Mouse (Mus musculus) hindlimb bud, embryonic 11.5 days (tissue): ENCODE data around the gene Prkcg.

Experiments used
- DNase-seq: peaks from one replicate; pipeline ENCODE4 v3.0.0-alpha.2; 2012; ENCODE audit warnings: low read depth, low spot score; ENCODE audit errors: extremely low spot score

Prkcg gene

GRCm38 (mm10) chr7:3354850-3355249, 65.9 kb downstream of the Prkcg start:
- DNase-seq = no peak

- no peak for DNase-seq
Observed at GRCm38 (mm10) chr7:3360678-3361077, 71.7 kb downstream of the Prkcg start.

GRCm38 (mm10) chr7:3365547-3366279, 76.7 kb downstream of the Prkcg start:
- no peak for DNase-seq

- no peak for DNase-seq
Observed at GRCm38 (mm10) chr7:3366705-3367516, 77.9 kb downstream of the Prkcg start.

- DNase-seq = no peak
Observed at GRCm38 (mm10) chr7:3367569-3367968, 78.6 kb downstream of the Prkcg start.

GRCm38 (mm10) chr7:3368311-3368710, 79.3 kb downstream of the Prkcg start:
- no peak for DNase-seq

- no peak for DNase-seq
Observed at GRCm38 (mm10) chr7:3369189-3369588, 80.2 kb downstream of the Prkcg start.

GRCm38 (mm10) chr7:3370407-3370806, 81.4 kb downstream of the Prkcg start:
- DNase-seq = no peak

- no peak for DNase-seq
Observed at GRCm38 (mm10) chr7:3372376-3372775, 83.4 kb downstream of the Prkcg start.

GRCm38 (mm10) chr7:3373754-3374153, 84.8 kb downstream of the Prkcg start:
- DNase-seq = no peak

GRCm38 (mm10) chr7:3376831-3377230, 87.9 kb downstream of the Prkcg start:
- no peak for DNase-seq
